In genomic region chr9:64219305-64219704, GRCm38 (mm10) we compare ENCODE assay signal across 18 mouse cellular contexts. TPM values are rescaled to one million over a fixed set of nuclear protein-coding genes. Genes with fewer than 3 reads are reported as not detected.
"Had no signal": no experiment of that assay in that cellular context is flagged by ENCODE, and none has a peak within 500 bp of the region (broad histone marks: within the 10 kb centered on the region; RNA-seq: fewer than 3 reads in every experiment).

No protein-coding gene starts in this region.

- H3K36me3 ChIP-seq: midbrain, embryonic 12.5 days; neural tube, embryonic 13.5 days; stomach, embryonic 15.5 days had no signal

- H3K27ac ChIP-seq: left cerebral cortex, adult 2 months; liver, embryonic 13.5 days; midbrain, embryonic 12.5 days; neural tube, embryonic 13.5 days; stomach, embryonic 15.5 days had no signal

- ATAC-seq: intestine, postnatal 0 days; midbrain, embryonic 16.5 days had no signal

- H3K4me2 ChIP-seq: liver, embryonic 13.5 days; midbrain, embryonic 12.5 days; neural tube, embryonic 13.5 days; stomach, embryonic 15.5 days had no signal

- H3K4me1 ChIP-seq: neural tube, embryonic 13.5 days had no signal

- H3K4me3 ChIP-seq: left cerebral cortex, adult 2 months; liver, embryonic 13.5 days; midbrain, embryonic 12.5 days; myocyte; neural tube, embryonic 13.5 days; stomach, embryonic 15.5 days had no signal

- H3K9me3 ChIP-seq: liver, embryonic 13.5 days; midbrain, embryonic 12.5 days; neural tube, embryonic 13.5 days; stomach, embryonic 15.5 days had no signal

- DNase-seq: kidney, adult 8-10 months; kidney, postnatal 4 days; layer of hippocampus, postnatal 36 days; liver, embryonic 13.5 days; lung, adult 2 months; lung, postnatal 14 days; lung, postnatal 4 days; right cerebral cortex, postnatal 25 days; spleen, adult 18-20 months; thymus, postnatal 25 days had no signal

- H3K27me3 ChIP-seq: liver, embryonic 13.5 days; midbrain, embryonic 12.5 days; neural tube, embryonic 13.5 days; stomach, embryonic 15.5 days had no signal

- H3K9ac ChIP-seq: liver, embryonic 13.5 days; midbrain, embryonic 12.5 days; neural tube, embryonic 13.5 days; stomach, embryonic 15.5 days had no signal

RNA-seq across cellular contexts. Expression of gene Uchl4, which starts 15.7 kb away (rescaled TPM):
- polyA plus RNA-seq: liver, adult 2 months; lung, adult 2 months had no signal
